Mouse (Mus musculus): ENCODE measurements around the gene Cdc40. TPM values are rescaled to one million over a fixed set of nuclear protein-coding genes. Genes with fewer than 3 reads are reported as not detected.

The Cdc40 gene
- polyA plus RNA-seq, 1 experiment from 2014 or later: 36.3 TPM

DNA sequence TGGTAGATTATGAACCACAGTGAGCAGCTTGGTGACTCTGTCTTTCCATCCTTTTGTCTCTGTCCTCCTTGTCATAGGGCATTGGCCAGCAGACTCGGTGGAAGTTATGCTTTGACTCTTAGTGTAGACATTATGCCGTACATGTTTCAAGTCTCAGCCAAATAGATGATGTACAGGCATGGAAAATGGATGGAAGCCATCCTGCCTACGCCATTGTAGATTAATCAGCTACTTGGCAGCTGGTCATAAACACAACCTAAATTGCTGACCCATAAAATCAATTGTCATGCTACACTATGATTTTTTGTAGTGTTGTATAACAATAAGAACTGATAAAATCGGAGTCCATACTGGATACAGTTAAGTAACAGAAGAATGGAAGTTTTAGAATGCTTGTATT is 18.7 kb upstream of the Cdc40 start:
- Histone ChIP-seq H3K4me1 (ENCODE audit: control insufficient read depth, insufficient read depth, low read length) (no peaks in the 10 kb centered on the region), H3K27me3 (ENCODE audit: control insufficient read depth, insufficient read depth, low read length) (no peaks in the 10 kb centered on the region), H3K9ac (ENCODE audit: low read length) (no peak overlapping the region), H3K4me3 (ENCODE audit: low read depth, low read length) (no peak overlapping the region), H3K27ac (ENCODE audit: low read depth, low read length) (no peak overlapping the region), H3K4me2 (ENCODE audit: low read depth) (no peak overlapping the region), H3K36me3 (ENCODE audit: control insufficient read depth, insufficient read depth, low read length) (no peaks in the 10 kb centered on the region), H3K9me3 (ENCODE audit: control insufficient read depth, low read length) (no peaks in the 10 kb centered on the region)
- DNase-seq (ENCODE audit: low spot score): no peak
- no peak for ATAC-seq (ENCODE audit: insufficient read depth, low FRiP score, low TSS enrichment)
- 66% methylated on average over 4 of the region's 4 CpGs for WGBS

DNA sequence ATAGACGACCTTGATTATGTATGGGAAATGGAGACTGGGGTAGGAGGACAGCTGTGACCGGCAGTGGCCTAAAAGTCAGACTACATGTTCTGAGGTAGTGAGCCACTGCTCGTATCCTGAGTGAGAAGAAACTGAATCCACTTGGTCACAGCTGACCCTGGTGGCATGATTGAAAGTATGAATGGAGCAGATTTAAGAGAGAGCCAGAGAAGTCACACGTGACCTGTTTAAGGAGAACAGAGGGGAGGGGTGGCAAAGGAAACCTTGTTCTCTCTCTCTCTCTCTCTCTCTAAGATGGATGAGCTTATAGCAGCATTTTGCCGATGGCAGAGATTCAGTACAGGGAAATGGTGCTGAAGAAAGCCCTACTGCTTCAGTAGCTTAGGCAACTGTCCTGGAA is 13.5 kb upstream of the Cdc40 start:
- WGBS: 62% methylated on average over 5 of the region's 5 CpGs
- Histone ChIP-seq H3K4me1 (ENCODE audit: control insufficient read depth, insufficient read depth, low read length) (peaks cover 3% of the 10 kb centered on the region; the same call in 1 of the 2 replicates), H3K9ac (ENCODE audit: low read length) (no peak overlapping the region), H3K36me3 (ENCODE audit: control insufficient read depth, insufficient read depth, low read length) (no peaks in the 10 kb centered on the region), H3K4me3 (ENCODE audit: low read depth, low read length) (no peak overlapping the region), H3K27me3 (ENCODE audit: control insufficient read depth, insufficient read depth, low read length) (no peaks in the 10 kb centered on the region), H3K4me2 (ENCODE audit: low read depth) (no peak overlapping the region), H3K27ac (ENCODE audit: low read depth, low read length) (no peak overlapping the region), H3K9me3 (ENCODE audit: control insufficient read depth, low read length) (no peaks in the 10 kb centered on the region)
- no peak for ATAC-seq (ENCODE audit: insufficient read depth, low FRiP score, low TSS enrichment)
- no peak for DNase-seq (ENCODE audit: low spot score)

DNA sequence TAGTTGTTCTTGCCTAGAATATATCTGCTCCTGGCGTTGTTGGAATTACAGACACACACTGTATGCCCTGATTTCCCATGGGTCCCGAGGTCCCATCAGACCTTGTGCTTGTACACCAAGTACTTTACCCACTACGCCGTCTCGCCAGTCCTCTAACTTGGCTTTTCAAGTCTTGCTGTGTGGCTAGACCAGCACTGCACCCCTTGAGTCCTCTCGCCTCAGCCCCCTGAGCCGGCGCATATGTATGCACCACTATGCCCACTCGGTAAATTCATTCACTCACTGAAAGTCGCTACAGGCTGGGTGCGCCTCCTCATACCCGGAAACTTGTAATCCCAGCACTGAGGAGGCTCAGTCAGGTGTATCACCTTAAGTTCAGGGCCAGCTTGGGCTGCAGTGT is 12.7 kb upstream of the Cdc40 start:
- no peak overlapping the region for H3K27ac ChIP-seq (ENCODE audit: low read depth, low read length)
- H3K4me1 ChIP-seq (ENCODE audit: control insufficient read depth, insufficient read depth, low read length): peaks cover 3% of the 10 kb centered on the region; the same call in 1 of the 2 replicates
- H3K4me3 ChIP-seq (ENCODE audit: low read depth, low read length): no peak overlapping the region
- no peaks in the 10 kb centered on the region for H3K27me3 ChIP-seq (ENCODE audit: control insufficient read depth, insufficient read depth, low read length)
- no peaks in the 10 kb centered on the region for H3K36me3 ChIP-seq (ENCODE audit: control insufficient read depth, insufficient read depth, low read length)
- no peak overlapping the region for H3K4me2 ChIP-seq (ENCODE audit: low read depth)
- 93% methylated on average over 12 of the region's 12 CpGs for WGBS
- H3K9ac ChIP-seq (ENCODE audit: low read length): no peak overlapping the region
- no peak for DNase-seq (ENCODE audit: low spot score)
- ATAC-seq (ENCODE audit: insufficient read depth, low FRiP score, low TSS enrichment): no peak
- no peaks in the 10 kb centered on the region for H3K9me3 ChIP-seq (ENCODE audit: control insufficient read depth, low read length)

DNA sequence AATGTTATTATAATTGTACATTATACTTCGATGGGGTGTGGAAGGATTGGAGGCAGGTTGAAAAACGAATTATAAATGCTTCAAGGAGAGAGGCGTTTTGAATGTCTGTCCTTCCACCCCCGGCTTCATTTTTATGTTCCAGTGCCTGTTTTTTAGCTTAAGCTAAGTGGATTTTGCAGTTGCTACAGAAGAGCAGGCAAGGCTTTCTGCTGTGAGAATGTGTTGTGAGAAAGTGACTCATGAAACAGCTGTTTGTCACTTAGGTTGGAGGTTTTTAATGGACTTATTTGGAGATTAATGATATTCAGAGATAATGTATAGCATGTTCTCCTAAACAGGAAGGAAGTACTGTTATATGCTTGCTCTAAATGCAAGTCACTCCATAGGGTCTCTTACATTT is 6.0 kb upstream of the Cdc40 start:
- no peaks in the 10 kb centered on the region for H3K9me3 ChIP-seq (ENCODE audit: control insufficient read depth, low read length)
- H3K27me3 ChIP-seq (ENCODE audit: control insufficient read depth, insufficient read depth, low read length): no peaks in the 10 kb centered on the region
- no peak overlapping the region for H3K27ac ChIP-seq (ENCODE audit: low read depth, low read length)
- no peaks in the 10 kb centered on the region for H3K4me1 ChIP-seq (ENCODE audit: control insufficient read depth, insufficient read depth, low read length)
- no peak overlapping the region for H3K4me3 ChIP-seq (ENCODE audit: low read depth, low read length)
- H3K4me2 ChIP-seq (ENCODE audit: low read depth): no peak overlapping the region
- H3K9ac ChIP-seq (ENCODE audit: low read length): no peak overlapping the region
- no peaks in the 10 kb centered on the region for H3K36me3 ChIP-seq (ENCODE audit: control insufficient read depth, insufficient read depth, low read length)
- ATAC-seq (ENCODE audit: insufficient read depth, low FRiP score, low TSS enrichment) (no peak), DNase-seq (ENCODE audit: low spot score) (no peak)
- 80% methylated on average over 4 of the region's 4 CpGs for WGBS

DNA sequence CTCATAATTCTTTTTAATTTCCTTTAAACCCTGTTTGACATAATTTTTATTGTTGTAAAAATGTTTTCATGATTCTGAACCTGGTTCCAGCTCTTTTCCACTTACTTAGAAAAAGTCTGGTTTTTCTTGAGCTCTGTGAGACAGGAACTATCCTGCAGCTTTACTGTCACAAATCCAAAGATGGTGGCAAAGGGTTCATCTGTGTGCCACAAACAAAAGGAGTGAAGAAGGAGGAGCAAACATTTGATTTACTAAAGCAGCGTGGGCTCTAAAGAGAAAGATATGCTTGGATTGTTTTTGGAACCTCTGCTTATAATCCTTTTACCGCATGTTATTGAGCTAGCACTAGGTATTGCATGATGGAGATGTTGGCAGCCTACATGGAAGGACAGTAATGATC is 4.2 kb upstream of the Cdc40 start:
- no peak for DNase-seq (ENCODE audit: low spot score)
- H3K27me3 ChIP-seq (ENCODE audit: control insufficient read depth, insufficient read depth, low read length): no peaks in the 10 kb centered on the region
- no peak overlapping the region for H3K4me3 ChIP-seq (ENCODE audit: low read depth, low read length)
- no peak overlapping the region for H3K27ac ChIP-seq (ENCODE audit: low read depth, low read length)
- H3K9me3 ChIP-seq (ENCODE audit: control insufficient read depth, low read length): no peaks in the 10 kb centered on the region
- H3K36me3 ChIP-seq (ENCODE audit: control insufficient read depth, insufficient read depth, low read length): no peaks in the 10 kb centered on the region
- no peak overlapping the region for H3K9ac ChIP-seq (ENCODE audit: low read length)
- H3K4me1 ChIP-seq (ENCODE audit: control insufficient read depth, insufficient read depth, low read length): no peaks in the 10 kb centered on the region
- 79% methylated on average over 2 of the region's 2 CpGs for WGBS
- H3K4me2 ChIP-seq (ENCODE audit: low read depth): no peak overlapping the region
- no peak for ATAC-seq (ENCODE audit: insufficient read depth, low FRiP score, low TSS enrichment)

DNA sequence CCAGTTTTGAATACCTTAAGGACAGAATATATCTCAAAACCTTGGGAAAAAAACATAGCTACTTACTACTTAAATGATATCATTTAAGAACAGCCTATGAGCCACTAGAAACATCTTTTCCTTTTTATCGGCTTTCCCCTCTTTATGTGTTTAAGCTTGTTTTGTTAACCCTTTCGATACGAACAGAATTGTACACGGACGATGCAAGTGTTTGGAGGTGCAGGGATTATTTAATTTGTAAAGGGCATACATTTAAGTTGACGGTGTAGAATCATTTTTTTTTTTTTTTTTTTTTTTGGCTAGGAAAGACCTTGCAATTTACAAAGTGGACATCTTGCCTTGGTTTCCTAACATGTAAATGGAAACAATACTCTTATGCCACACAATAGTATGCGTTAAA is 2.3 kb upstream of the Cdc40 start:
- no peak for DNase-seq (ENCODE audit: low spot score)
- 71% methylated on average over 7 of the region's 7 CpGs for WGBS

DNA sequence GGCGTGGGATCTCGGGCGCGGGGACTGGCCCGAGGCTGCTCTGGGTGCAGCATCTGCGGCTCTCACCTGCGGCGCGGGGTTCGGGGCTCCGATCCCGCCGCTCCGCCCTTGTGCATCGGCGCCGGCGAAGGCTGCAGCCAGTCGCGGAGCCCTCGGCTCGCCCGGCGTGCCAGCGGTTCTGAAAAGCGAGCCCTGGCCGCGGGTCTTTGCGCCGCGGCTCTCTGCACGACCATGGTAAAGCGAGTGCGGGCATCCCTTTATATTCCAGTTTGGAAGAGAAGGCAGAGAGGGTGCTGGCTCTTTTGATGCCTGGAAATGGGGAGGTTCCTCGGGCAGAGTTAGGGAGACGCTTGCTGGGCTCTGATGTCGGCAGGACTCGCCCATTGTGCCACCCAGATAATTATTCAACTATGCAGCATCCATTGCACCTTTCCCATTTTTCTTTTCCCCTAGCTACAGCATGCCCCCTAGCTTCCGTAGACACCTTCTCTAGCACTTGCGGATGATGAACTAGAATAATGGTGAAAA is 1.2 kb upstream of the Cdc40 start:
- peak overlapping the region; percentile 97 for H3K27ac ChIP-seq (ENCODE audit: low read depth, low read length)
- peak; percentile 9 for ATAC-seq (ENCODE audit: insufficient read depth, low FRiP score, low TSS enrichment)
- under 1% methylated on average over 38 of the region's 40 CpGs for WGBS
- H3K36me3 ChIP-seq (ENCODE audit: control insufficient read depth, insufficient read depth, low read length): no peaks in the 10 kb centered on the region
- H3K9ac ChIP-seq (ENCODE audit: low read length): peak overlapping the region; percentile 94
- peaks cover 2% of the 10 kb centered on the region; the same call in 1 of the 2 replicates for H3K4me1 ChIP-seq (ENCODE audit: control insufficient read depth, insufficient read depth, low read length)
- peak overlapping the region; percentile 92 for H3K4me3 ChIP-seq (ENCODE audit: low read depth, low read length)
- peak overlapping the region; percentile 55 for H3K4me2 ChIP-seq (ENCODE audit: low read depth)
- H3K9me3 ChIP-seq (ENCODE audit: control insufficient read depth, low read length): no peaks in the 10 kb centered on the region
- DNase-seq (ENCODE audit: low spot score): peak; percentile 80
- H3K27me3 ChIP-seq (ENCODE audit: control insufficient read depth, insufficient read depth, low read length): no peaks in the 10 kb centered on the region

More for the DNA sequence above, 2.3 kb upstream of the Cdc40 start:
- ATAC-seq (ENCODE audit: insufficient read depth, low FRiP score, low TSS enrichment): no peak
- Histone ChIP-seq H3K4me1 (ENCODE audit: control insufficient read depth, insufficient read depth, low read length) (peaks cover 2% of the 10 kb centered on the region; the same call in 1 of the 2 replicates), H3K4me3 (ENCODE audit: low read depth, low read length) (no peak overlapping the region), H3K9ac (ENCODE audit: low read length) (no peak overlapping the region), H3K4me2 (ENCODE audit: low read depth) (no peak overlapping the region), H3K27ac (ENCODE audit: low read depth, low read length) (no peak overlapping the region), H3K9me3 (ENCODE audit: control insufficient read depth, low read length) (no peaks in the 10 kb centered on the region), H3K36me3 (ENCODE audit: control insufficient read depth, insufficient read depth, low read length) (no peaks in the 10 kb centered on the region), H3K27me3 (ENCODE audit: control insufficient read depth, insufficient read depth, low read length) (no peaks in the 10 kb centered on the region)

DNA sequence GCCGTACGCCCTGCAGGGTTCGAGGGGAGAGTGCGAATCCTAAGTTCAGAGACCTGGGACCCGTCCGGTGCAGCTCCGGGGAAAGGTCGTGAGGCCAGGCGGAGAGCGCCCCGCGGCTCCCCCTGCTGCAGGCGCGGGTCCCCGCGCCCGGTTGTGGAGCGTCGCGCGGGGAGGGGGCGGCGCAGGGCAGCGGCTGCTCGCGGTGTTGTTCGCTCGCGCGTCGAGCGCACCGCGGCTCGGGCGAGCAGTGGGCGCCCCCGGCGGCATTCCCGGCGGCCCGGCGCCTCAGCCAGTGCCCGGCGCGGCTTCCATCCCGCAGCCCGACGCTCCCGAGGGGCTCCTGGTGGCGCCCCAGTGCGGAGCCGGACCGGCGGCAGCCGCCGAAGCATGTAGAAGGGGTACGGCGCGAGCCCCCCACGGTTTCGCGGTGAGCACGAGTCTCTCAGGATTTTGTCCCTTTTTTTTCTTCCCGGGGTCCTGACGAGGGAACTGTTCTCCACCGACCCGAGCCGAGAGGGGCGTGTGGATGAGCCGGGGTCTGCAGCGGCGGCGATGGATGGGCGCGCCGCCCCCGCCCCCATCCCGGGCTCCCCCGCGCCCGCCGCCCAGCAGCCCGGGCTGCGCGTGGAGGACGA is 650 bp upstream of the Cdc40 start:
- H3K4me2 ChIP-seq (ENCODE audit: low read depth): peak overlapping the region; percentile 55
- H3K36me3 ChIP-seq (ENCODE audit: control insufficient read depth, insufficient read depth, low read length): no peaks in the 10 kb centered on the region
- peak overlapping the region; percentile 92 for H3K4me3 ChIP-seq (ENCODE audit: low read depth, low read length)
- H3K9ac ChIP-seq (ENCODE audit: low read length): peak overlapping the region; percentile 94
- no peak for DNase-seq (ENCODE audit: low spot score)
- H3K27ac ChIP-seq (ENCODE audit: low read depth, low read length): peak overlapping the region; percentile 97
- no peaks in the 10 kb centered on the region for H3K27me3 ChIP-seq (ENCODE audit: control insufficient read depth, insufficient read depth, low read length)
- 0% methylated on average over 76 of the region's 87 CpGs for WGBS
- peaks cover 2% of the 10 kb centered on the region; the same call in 1 of the 2 replicates for H3K4me1 ChIP-seq (ENCODE audit: control insufficient read depth, insufficient read depth, low read length)
- H3K9me3 ChIP-seq (ENCODE audit: control insufficient read depth, low read length): no peaks in the 10 kb centered on the region
- peak; percentile 88 for ATAC-seq (ENCODE audit: insufficient read depth, low FRiP score, low TSS enrichment)

DNA sequence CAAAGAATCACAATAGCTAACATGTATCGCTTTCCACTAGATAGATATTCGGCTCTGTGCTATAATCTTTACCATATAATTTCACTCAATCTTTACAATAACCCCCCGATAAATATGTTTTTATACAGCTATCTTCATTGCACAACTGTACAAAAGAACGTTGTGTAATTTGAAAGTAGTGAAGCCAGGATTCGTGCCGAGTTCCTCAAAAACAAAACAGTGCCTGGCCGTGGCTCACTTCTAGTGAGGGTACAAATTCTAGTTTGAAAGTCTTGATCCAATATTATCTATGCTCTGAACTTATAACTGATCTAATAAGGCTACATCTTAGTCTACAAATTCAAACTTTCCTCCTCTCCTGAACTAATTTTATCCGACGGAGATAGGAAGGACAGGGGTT is 778 bp downstream of the Cdc40 start:
- no peak overlapping the region; the same call in 1 of the 2 replicates for H3K27ac ChIP-seq (ENCODE audit: low read depth, low read length)
- peak overlapping the region; percentile 78 for H3K9ac ChIP-seq (ENCODE audit: low read length)
- no peak for ATAC-seq (ENCODE audit: insufficient read depth, low FRiP score, low TSS enrichment)
- WGBS: 15% methylated on average over 9 of the region's 9 CpGs
- H3K4me1 ChIP-seq (ENCODE audit: control insufficient read depth, insufficient read depth, low read length): peaks cover 2% of the 10 kb centered on the region; the same call in 1 of the 2 replicates
- DNase-seq (ENCODE audit: low spot score): no peak
- peak overlapping the region; percentile 56 for H3K4me2 ChIP-seq (ENCODE audit: low read depth)
- H3K9me3 ChIP-seq (ENCODE audit: control insufficient read depth, low read length): no peaks in the 10 kb centered on the region
- H3K27me3 ChIP-seq (ENCODE audit: control insufficient read depth, insufficient read depth, low read length): no peaks in the 10 kb centered on the region
- no peaks in the 10 kb centered on the region for H3K36me3 ChIP-seq (ENCODE audit: control insufficient read depth, insufficient read depth, low read length)
- peak overlapping the region; percentile 92 for H3K4me3 ChIP-seq (ENCODE audit: low read depth, low read length)

Measured in neural tube, embryonic 11.5 days (tissue).